10 mouse cellular contexts compared by ENCODE assay signal in genomic region chr1:181010171-181010932, GRCm38 (mm10). TPM values are rescaled to one million over a fixed set of nuclear protein-coding genes. Genes with fewer than 3 reads are reported as not detected.
DNase-seq lines count a peak whose midpoint lies in the region; ATAC-seq and TF ChIP-seq lines count a peak whose summit lies in the region.
"Had no signal": no experiment of that assay in that cellular context is flagged by ENCODE, and none has a peak within 500 bp of the region (broad histone marks: within the 10 kb centered on the region; RNA-seq: fewer than 3 reads in every experiment).

No protein-coding gene starts in this region.

- H3K36me3 ChIP-seq in heart, embryonic 10.5 days, result no peaks in the 10 kb centered on the region
- H3K36me3 ChIP-seq in lung, embryonic 15.5 days, result no peaks in the 10 kb centered on the region
- no peaks in the 10 kb centered on the region for H3K36me3 ChIP-seq in hindbrain, embryonic 11.5 days (ENCODE audit: control insufficient read depth, insufficient read depth, low read length)
- H3K36me3 ChIP-seq: hindbrain, embryonic 13.5 days had no signal

- ATAC-seq in lung, embryonic 15.5 days (ENCODE audit: borderline replicate concordance, extremely low read depth, low FRiP score, low TSS enrichment), result 0 out of 2 replicates have a peak, but pooled peaks have one; percentile 39
- ATAC-seq in hindbrain, embryonic 11.5 days (ENCODE audit: low FRiP score), result no peak

- intact Hi-C loops in heart, postnatal 25 days (cut with DNase I), result loop anchor here (10.0 kb wide), 1 partner anchor 204 kb away; the partner anchor contains the start of gene Wdr26
- intact Hi-C loops in left cerebral cortex, postnatal 25 days (cut with DNase I), result no loop called here

- no peak for TF ChIP-seq POLR2A in lung, adult 2 months (IDR thresholded peaks at IDR 0.05; ENCODE audit: borderline replicate concordance, extremely low read depth, low read depth, low read length)
- TF ChIP-seq POLR2A in bone marrow macrophage, adult 2 months (IDR thresholded peaks at IDR 0.05; ENCODE audit: borderline replicate concordance, low read depth, low read length), result no peak

- H3K4me2 ChIP-seq in lung, embryonic 15.5 days, result no peak overlapping the region
- no peak overlapping the region for H3K4me2 ChIP-seq in hindbrain, embryonic 11.5 days (replicated peaks; ENCODE audit: low read depth, low read length)
- H3K4me2 ChIP-seq: hindbrain, embryonic 13.5 days had no signal

- no peak overlapping the region for H3K9ac ChIP-seq in lung, embryonic 15.5 days
- H3K9ac ChIP-seq in hindbrain, embryonic 11.5 days (ENCODE audit: low read depth, low read length), result no peak overlapping the region
- H3K9ac ChIP-seq: hindbrain, embryonic 13.5 days had no signal

- WGBS in heart, embryonic 10.5 days, result 59% methylated on average over 4 of the region's 4 CpGs
- WGBS in lung, embryonic 15.5 days, result 54% methylated on average over 4 of the region's 4 CpGs
- 46% methylated on average over 4 of the region's 4 CpGs for WGBS in lung, adult 2 months
- 73% methylated on average over 4 of the region's 4 CpGs for WGBS in hindbrain, embryonic 11.5 days

- peaks cover 14% of the 10 kb centered on the region for H3K4me1 ChIP-seq in heart, embryonic 10.5 days
- H3K4me1 ChIP-seq in lung, embryonic 15.5 days, result peaks cover 14% of the 10 kb centered on the region
- peaks cover 28% of the 10 kb centered on the region for H3K4me1 ChIP-seq in lung, adult 2 months (ENCODE audit: control insufficient read depth, insufficient read depth, low read length)
- peaks cover 49% of the 10 kb centered on the region for H3K4me1 ChIP-seq in bone marrow macrophage, adult 2 months (ENCODE audit: control insufficient read depth, insufficient read depth, low read length)
- no peaks in the 10 kb centered on the region for H3K4me1 ChIP-seq in hindbrain, embryonic 11.5 days (replicated peaks; ENCODE audit: control insufficient read depth, insufficient read depth, low read length)

- H3K27ac ChIP-seq in heart, embryonic 10.5 days, result peak overlapping the region; percentile 52; the same call in 1 of the 2 replicates
- H3K27ac ChIP-seq in lung, embryonic 15.5 days, result no peak overlapping the region
- H3K27ac ChIP-seq in bone marrow macrophage, adult 2 months (ENCODE audit: insufficient read depth, low read depth, low read length), result peak overlapping the region; percentile 5; the same call in 1 of the 2 replicates
- H3K27ac ChIP-seq in hindbrain, embryonic 11.5 days (ENCODE audit: low read depth, low read length), result no peak overlapping the region
- H3K27ac ChIP-seq: hindbrain, embryonic 13.5 days had no signal

- TF ChIP-seq CTCF in lung, adult 2 months (IDR thresholded peaks at IDR 0.05; ENCODE audit: insufficient read depth, low read length), result no peak
- no peak for TF ChIP-seq CTCF in bone marrow macrophage, adult 2 months (IDR thresholded peaks at IDR 0.05; ENCODE audit: low read depth, low read length)

- DNase-seq in heart, embryonic 10.5 days (ENCODE audit: low spot score), result peak; percentile 68
- DNase-seq in heart, postnatal 25 days (ENCODE audit: low spot score), result no peak
- DNase-seq in lung, adult 2 months, result no peak
- DNase-seq in kidney, postnatal 14 days, result peak; percentile 36
- no peak for DNase-seq in left cerebral cortex, postnatal 25 days (ENCODE audit: low spot score in 2 of 2)
- no peak for DNase-seq in hindbrain, embryonic 11.5 days (ENCODE audit: low spot score)

- peaks cover 10% of the 10 kb centered on the region; the same call in 1 of the 2 replicates for H3K27me3 ChIP-seq in heart, embryonic 10.5 days (ENCODE audit: insufficient read depth, poor library complexity, severe bottlenecking)
- no peaks in the 10 kb centered on the region for H3K27me3 ChIP-seq in lung, embryonic 15.5 days
- H3K27me3 ChIP-seq in hindbrain, embryonic 11.5 days (ENCODE audit: control insufficient read depth, insufficient read depth, low read length), result no peaks in the 10 kb centered on the region
- H3K27me3 ChIP-seq: hindbrain, embryonic 13.5 days had no signal

- H3K4me3 ChIP-seq in heart, embryonic 10.5 days, result no peak overlapping the region
- H3K4me3 ChIP-seq in lung, embryonic 15.5 days, result no peak overlapping the region
- no peak overlapping the region for H3K4me3 ChIP-seq in lung, adult 2 months (replicated peaks; ENCODE audit: extremely low read depth, low read depth, low read length)
- no peak overlapping the region for H3K4me3 ChIP-seq in bone marrow macrophage, adult 2 months (ENCODE audit: insufficient read depth, low read length)
- no peak overlapping the region for H3K4me3 ChIP-seq in hindbrain, embryonic 11.5 days (ENCODE audit: low read depth, low read length)
- H3K4me3 ChIP-seq: hindbrain, embryonic 13.5 days had no signal

- no peaks in the 10 kb centered on the region for H3K9me3 ChIP-seq in heart, embryonic 10.5 days
- H3K9me3 ChIP-seq in lung, embryonic 15.5 days, result no peaks in the 10 kb centered on the region
- H3K9me3 ChIP-seq in hindbrain, embryonic 11.5 days (ENCODE audit: control insufficient read depth, low read length), result no peaks in the 10 kb centered on the region
- H3K9me3 ChIP-seq: hindbrain, embryonic 13.5 days had no signal

RNA-seq across cellular contexts. Expression of gene Ephx1, which starts 10.4 kb away (rescaled TPM):
- 3.4 and 3.9 TPM in 2 replicates for polyA plus RNA-seq in heart, embryonic 10.5 days (2016; fragmentation: Nextera tagmentation; extraction: Ambion mirVana)
- total RNA-seq in heart, postnatal 25 days (2021), result 10 to 100 TPM; 22.5 to 40.8 TPM
- 6.3 and 7.2 TPM in 2 replicates for polyA plus RNA-seq in lung, embryonic 15.5 days (2015; fragmentation: Nextera tagmentation; extraction: Ambion mirVana)
- 116 and 142 TPM in 2 replicates for polyA plus RNA-seq in lung, adult 2 months (2012; rRNA removed)
- 40.7 and 45.8 TPM in 2 replicates for polyA plus RNA-seq in bone marrow macrophage, adult 2 months (2012; ENCODE audit: insufficient read depth, insufficient read length, missing spikeins)
- 10 to 100 TPM; 24.6 to 34.3 TPM for total RNA-seq in left cerebral cortex, postnatal 25 days (2021)
- 1.5 and 2.2 TPM in 2 replicates for polyA plus RNA-seq in hindbrain, embryonic 11.5 days (2014; fragmentation: Nextera tagmentation; extraction: Ambion mirVana)

RNA-seq across cellular contexts. Expression of gene 9130409I23Rik, which starts 40.7 kb away (rescaled TPM):
- polyA plus RNA-seq in heart, embryonic 10.5 days (2016; fragmentation: Nextera tagmentation; extraction: Ambion mirVana), result not detected in 2 replicates
- not detected for total RNA-seq in heart, postnatal 25 days (2021)
- polyA plus RNA-seq in lung, embryonic 15.5 days (2015; fragmentation: Nextera tagmentation; extraction: Ambion mirVana), result not detected in 2 replicates
- polyA plus RNA-seq in lung, adult 2 months (2012; rRNA removed), result not detected in 2 replicates
- polyA plus RNA-seq in bone marrow macrophage, adult 2 months (2012; ENCODE audit: insufficient read depth, insufficient read length, missing spikeins), result not detected in 2 replicates
- not detected for total RNA-seq in left cerebral cortex, postnatal 25 days (2021)
- not detected in 2 replicates for polyA plus RNA-seq in hindbrain, embryonic 11.5 days (2014; fragmentation: Nextera tagmentation; extraction: Ambion mirVana)
- polyA plus RNA-seq: neural tube, embryonic 14.5 days had no signal

Comparison
In these comparisons a context has a peak if more than half of its experiments do, and no peak if none do; other contexts are left out.
1. DNase-seq: peak in heart, embryonic 10.5 days (single experiment) and kidney, postnatal 14 days (single experiment); none in heart, postnatal 25 days (single experiment), lung, adult 2 months (single experiment), left cerebral cortex, postnatal 25 days (0 of 2) and hindbrain, embryonic 11.5 days (single experiment).
2. H3K27ac ChIP-seq: peak in heart, embryonic 10.5 days (single experiment) and bone marrow macrophage, adult 2 months (single experiment); none in lung, embryonic 15.5 days (single experiment) and hindbrain, embryonic 11.5 days (single experiment).